Mouse (Mus musculus): ENCODE data around the gene Olfr251. TPM values are rescaled to one million over a fixed set of nuclear protein-coding genes. Genes with fewer than 3 reads are reported as not detected.
"Not testable (repeated sequence)": the region's sequence is repeated elsewhere in the genome, so short reads cannot be mapped to it uniquely, and the experiment has no call there.

Gene Olfr251
- not detected in 2 replicates for polyA plus RNA-seq (2015; fragmentation: Nextera tagmentation; extraction: Ambion mirVana)

- Histone ChIP-seq H3K9ac (no peak within 1 kb of the TSS), H3K4me3 (no peak within 1 kb of the TSS), H3K9me3 (no peaks in the 10 kb centered on the region), H3K27me3 (no peaks in the 10 kb centered on the region), H3K4me1 (replicated peaks) (no peaks in the 10 kb centered on the region), H3K36me3 (no peaks in the 10 kb centered on the region), H3K4me2 (no peak within 1 kb of the TSS), H3K27ac (replicated peaks) (no peak within 1 kb of the TSS)
- 71% methylated on average over 2 of the region's 2 CpGs for WGBS
- no peak for ATAC-seq (ENCODE audit: low FRiP score, low read depth)
Observed at GRCm38 (mm10) chr9:38376786-38377185, at the start of gene Olfr251. Gene Olfr251, plus strand, starts transcription at chr9:38377086.

DNA sequence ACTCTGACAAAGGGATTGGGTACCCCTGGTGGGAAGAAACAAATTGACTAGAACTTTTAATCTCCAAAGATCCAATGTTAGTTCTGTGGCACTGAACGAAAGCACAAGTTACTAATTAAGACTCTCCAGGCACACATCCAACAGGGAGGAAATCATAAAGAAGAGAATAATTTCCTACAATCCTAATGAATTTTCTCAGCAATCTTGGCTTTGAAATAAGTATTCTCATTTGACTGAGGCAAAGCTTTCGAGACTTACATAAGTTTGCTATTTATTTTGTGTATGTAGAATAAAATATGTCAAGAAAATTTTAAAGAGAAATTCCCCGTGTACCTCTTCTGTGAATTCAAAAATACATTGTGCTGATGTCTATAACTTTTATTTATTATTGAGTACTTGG is 48.1 kb upstream of the Olfr251 start, which contains the start of gene Olfr25:
Gene Olfr25 (plus strand): TSS at position 301 of the 400 bp plus-strand sequence.
- Histone ChIP-seq H3K27me3 (no peaks in the 10 kb centered on the region), H3K9me3 (no peaks in the 10 kb centered on the region), H3K4me3 (no peak within 1 kb of the TSS), H3K4me2 (no peak within 1 kb of the TSS), H3K27ac (replicated peaks) (no peak within 1 kb of the TSS), H3K36me3 (no peaks in the 10 kb centered on the region), H3K4me1 (replicated peaks) (no peaks in the 10 kb centered on the region), H3K9ac (no peak within 1 kb of the TSS)
- WGBS, result 72% methylated on average over 3 of the region's 3 CpGs
- no peak for ATAC-seq (ENCODE audit: low FRiP score, low read depth)

DNA sequence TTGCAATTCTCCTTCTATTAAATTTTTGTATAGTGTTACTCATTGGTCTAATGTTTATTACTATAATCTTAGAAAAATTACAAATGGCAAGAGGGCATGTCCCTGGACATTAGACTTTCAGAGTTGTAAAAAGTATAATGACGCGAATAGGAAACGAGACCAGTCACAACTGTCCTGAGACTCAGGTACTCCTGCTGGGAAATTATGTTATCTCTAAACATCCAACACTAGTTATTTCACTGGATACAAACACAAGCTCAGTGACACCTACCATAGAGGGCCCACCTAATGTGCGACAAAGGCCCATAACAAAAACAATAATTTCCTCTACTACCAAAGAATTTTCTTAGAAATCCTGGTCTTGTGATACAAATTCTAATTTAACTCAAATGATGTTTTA is 28.8 kb upstream of the Olfr251 start, which contains the start of gene Olfr898:
Gene Olfr898 (plus strand): TSS at position 301 of the 400 bp plus-strand sequence.
- no peaks in the 10 kb centered on the region for H3K4me1 ChIP-seq (replicated peaks)
- H3K9me3 ChIP-seq, result no peaks in the 10 kb centered on the region
- no peaks in the 10 kb centered on the region for H3K27me3 ChIP-seq
- H3K4me3 ChIP-seq, result no peak within 1 kb of the TSS
- ATAC-seq (ENCODE audit: low FRiP score, low read depth), result no peak
- no peak within 1 kb of the TSS for H3K27ac ChIP-seq (replicated peaks)
- no peaks in the 10 kb centered on the region for H3K36me3 ChIP-seq
- no peak within 1 kb of the TSS for H3K4me2 ChIP-seq
- 94% methylated on average over 4 of the region's 4 CpGs for whole genome bisulfite sequencing
- no peak within 1 kb of the TSS for H3K9ac ChIP-seq

GRCm38 (mm10) chr9:38366596-38366995 is 10.3 kb upstream of the Olfr251 start, which contains the start of gene Olfr250:
Gene Olfr250, plus strand, starts transcription at chr9:38366896.
- H3K36me3 ChIP-seq, result no peaks in the 10 kb centered on the region
- H3K9me3 ChIP-seq, result no peaks in the 10 kb centered on the region
- no peak for ATAC-seq (ENCODE audit: low FRiP score, low read depth)
- 90% methylated on average over 2 of the region's 2 CpGs for WGBS
- H3K4me1 ChIP-seq (replicated peaks), result no peaks in the 10 kb centered on the region
- H3K9ac ChIP-seq, result no peak within 1 kb of the TSS
- no peak within 1 kb of the TSS for H3K4me3 ChIP-seq
- H3K4me2 ChIP-seq, result no peak within 1 kb of the TSS
- H3K27ac ChIP-seq (replicated peaks), result no peak within 1 kb of the TSS
- H3K27me3 ChIP-seq, result no peaks in the 10 kb centered on the region

DNA sequence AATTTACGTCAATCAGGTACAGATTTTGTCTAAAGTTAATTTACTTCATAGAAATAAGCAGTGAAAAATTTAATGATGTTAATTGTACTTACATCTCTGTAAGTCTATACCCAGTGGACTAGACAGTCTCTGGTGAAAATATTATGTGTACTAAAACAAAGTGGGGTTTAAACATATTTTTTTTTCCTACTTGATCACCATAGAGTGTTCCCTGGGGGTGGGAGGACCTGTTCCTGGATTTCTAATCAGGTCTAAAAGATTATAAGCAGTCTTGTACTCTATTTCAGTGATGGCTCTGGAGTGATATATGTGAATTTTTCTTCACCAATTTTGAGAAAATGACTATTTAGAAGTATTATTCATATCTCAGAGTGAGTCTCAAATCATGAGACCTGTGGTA is 24.5 kb downstream of the Olfr251 start, which contains the start of gene Olfr147:
Gene Olfr147 (plus strand): TSS at position 301 of the 400 bp plus-strand sequence.
- ATAC-seq (ENCODE audit: low FRiP score, low read depth), result no peak
- Histone ChIP-seq H3K36me3 (no peaks in the 10 kb centered on the region), H3K27me3 (no peaks in the 10 kb centered on the region), H3K4me2 (no peak within 1 kb of the TSS), H3K9ac (no peak within 1 kb of the TSS), H3K9me3 (no peaks in the 10 kb centered on the region), H3K4me1 (replicated peaks) (no peaks in the 10 kb centered on the region), H3K4me3 (no peak within 1 kb of the TSS), H3K27ac (replicated peaks) (no peak within 1 kb of the TSS)
- WGBS, result 86% methylated on average over 1 of the region's 1 CpGs

GRCm38 (mm10) chr9:38407502-38407901 is 30.6 kb downstream of the Olfr251 start:
- 91% methylated on average over 3 of the region's 3 CpGs for WGBS

GRCm38 (mm10) chr9:38413502-38413901 is 36.6 kb downstream of the Olfr251 start:
- not testable (repeated sequence) for H3K27ac ChIP-seq (replicated peaks); H3K27me3 ChIP-seq; H3K36me3 ChIP-seq; H3K9me3 ChIP-seq; H3K4me2 ChIP-seq; H3K9ac ChIP-seq; H3K4me1 ChIP-seq (replicated peaks); ATAC-seq (ENCODE audit: low FRiP score, low read depth); H3K4me3 ChIP-seq
- 95% methylated on average over 14 of the region's 14 CpGs for WGBS

More at GRCm38 (mm10) chr9:38407502-38407901, 30.6 kb downstream of the Olfr251 start:
- not testable (repeated sequence) for H3K4me1 ChIP-seq (replicated peaks); H3K4me3 ChIP-seq; H3K27ac ChIP-seq (replicated peaks); ATAC-seq (ENCODE audit: low FRiP score, low read depth); H3K27me3 ChIP-seq; H3K9me3 ChIP-seq; H3K4me2 ChIP-seq; H3K9ac ChIP-seq; H3K36me3 ChIP-seq

GRCm38 (mm10) chr9:38423801-38424200 is 46.9 kb downstream of the Olfr251 start:
- H3K9me3 ChIP-seq, result no peaks in the 10 kb centered on the region
- H3K9ac ChIP-seq, result no peak overlapping the region
- no peaks in the 10 kb centered on the region for H3K36me3 ChIP-seq
- H3K4me1 ChIP-seq (replicated peaks), result no peaks in the 10 kb centered on the region
- ATAC-seq (ENCODE audit: low FRiP score, low read depth), result no peak
- no peak overlapping the region for H3K27ac ChIP-seq (replicated peaks)
- H3K4me3 ChIP-seq, result no peak overlapping the region
- H3K4me2 ChIP-seq, result no peak overlapping the region
- no peaks in the 10 kb centered on the region for H3K27me3 ChIP-seq

DNA sequence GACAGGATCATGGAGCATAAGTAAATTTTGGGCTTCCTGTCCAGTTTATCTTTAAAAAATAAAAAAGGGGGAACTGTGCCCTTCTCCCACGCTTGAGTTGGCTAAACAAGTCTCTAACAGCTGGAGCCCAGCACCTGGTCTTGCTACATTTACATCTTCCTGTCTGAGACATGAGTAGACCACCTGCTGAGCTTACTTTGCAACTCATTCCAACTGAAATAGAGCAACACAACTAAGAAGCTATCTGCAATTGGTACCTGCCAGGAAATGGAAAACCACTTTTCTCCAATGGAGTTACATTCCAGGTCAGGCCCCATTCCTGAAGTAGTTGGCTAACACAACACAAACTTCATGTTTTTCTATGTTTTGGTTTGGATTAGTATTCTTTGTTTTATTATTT is 50.1 kb downstream of the Olfr251 start:
- H3K4me3 ChIP-seq, result no peak overlapping the region
- no peak overlapping the region for H3K4me2 ChIP-seq
- no peak for ATAC-seq (ENCODE audit: low FRiP score, low read depth)
- 64% methylated on average over 1 of the region's 1 CpGs for WGBS
- H3K27ac ChIP-seq (replicated peaks), result no peak overlapping the region
- no peaks in the 10 kb centered on the region for H3K4me1 ChIP-seq (replicated peaks)
- H3K9ac ChIP-seq, result no peak overlapping the region
- H3K27me3 ChIP-seq, result no peaks in the 10 kb centered on the region
- H3K36me3 ChIP-seq, result no peaks in the 10 kb centered on the region
- H3K9me3 ChIP-seq, result no peaks in the 10 kb centered on the region

- Histone ChIP-seq H3K27ac (replicated peaks) (no peak within 1 kb of the TSS), H3K9ac (no peak within 1 kb of the TSS), H3K9me3 (no peaks in the 10 kb centered on the region), H3K27me3 (no peaks in the 10 kb centered on the region), H3K4me2 (no peak within 1 kb of the TSS), H3K4me3 (no peak within 1 kb of the TSS), H3K4me1 (replicated peaks) (no peaks in the 10 kb centered on the region), H3K36me3 (no peaks in the 10 kb centered on the region)
- WGBS, result 83% methylated on average over 1 of the region's 1 CpGs
- no peak for ATAC-seq (ENCODE audit: low FRiP score, low read depth)
Observed at GRCm38 (mm10) chr9:38429155-38429554, 52.3 kb downstream of the Olfr251 start, which contains the start of gene Olfr901. Gene Olfr901, plus strand, starts transcription at chr9:38429455.

Other genes with a start within 250 kb of the Olfr251 start
- gene Olfr890, start 234.6 kb upstream of the Olfr251 start, polyA plus RNA-seq (2015; fragmentation: Nextera tagmentation; extraction: Ambion mirVana), result not detected in 2 replicates
- not detected in 2 replicates for gene Olfr891, start 196.3 kb upstream of the Olfr251 start, polyA plus RNA-seq (2015; fragmentation: Nextera tagmentation; extraction: Ambion mirVana)
- gene Olfr893, start 168.7 kb upstream of the Olfr251 start, polyA plus RNA-seq (2015; fragmentation: Nextera tagmentation; extraction: Ambion mirVana), result not detected in 2 replicates
- not detected in 2 replicates for gene Olfr894, start 159.0 kb upstream of the Olfr251 start, polyA plus RNA-seq (2015; fragmentation: Nextera tagmentation; extraction: Ambion mirVana)
- gene Olfr143, start 124.3 kb upstream of the Olfr251 start, polyA plus RNA-seq (2015; fragmentation: Nextera tagmentation; extraction: Ambion mirVana), result not detected in 2 replicates
- gene Olfr895, start 109.2 kb upstream of the Olfr251 start, polyA plus RNA-seq (2015; fragmentation: Nextera tagmentation; extraction: Ambion mirVana), result not detected in 2 replicates
- gene Olfr896-ps1, start 86.0 kb upstream of the Olfr251 start, polyA plus RNA-seq (2015; fragmentation: Nextera tagmentation; extraction: Ambion mirVana), result not detected in 2 replicates
- not detected in 2 replicates for gene Olfr25, start 48.0 kb upstream of the Olfr251 start, polyA plus RNA-seq (2015; fragmentation: Nextera tagmentation; extraction: Ambion mirVana)
- not detected in 2 replicates for gene Olfr898, start 28.7 kb upstream of the Olfr251 start, polyA plus RNA-seq (2015; fragmentation: Nextera tagmentation; extraction: Ambion mirVana)
- not detected in 2 replicates for gene Olfr250, start 10.2 kb upstream of the Olfr251 start, polyA plus RNA-seq (2015; fragmentation: Nextera tagmentation; extraction: Ambion mirVana)
- gene Olfr147, start 24.6 kb downstream of the Olfr251 start, polyA plus RNA-seq (2015; fragmentation: Nextera tagmentation; extraction: Ambion mirVana), result not detected in 2 replicates
- not detected in 2 replicates for gene Olfr901, start 52.4 kb downstream of the Olfr251 start, polyA plus RNA-seq (2015; fragmentation: Nextera tagmentation; extraction: Ambion mirVana)
- gene Olfr902, start 70.6 kb downstream of the Olfr251 start, polyA plus RNA-seq (2015; fragmentation: Nextera tagmentation; extraction: Ambion mirVana), result not detected in 2 replicates
- gene Olfr904, start 86.1 kb downstream of the Olfr251 start, polyA plus RNA-seq (2015; fragmentation: Nextera tagmentation; extraction: Ambion mirVana), result not detected in 2 replicates
- gene Olfr905, start 94.0 kb downstream of the Olfr251 start, polyA plus RNA-seq (2015; fragmentation: Nextera tagmentation; extraction: Ambion mirVana), result not detected in 2 replicates
- not detected in 2 replicates for gene Olfr906, start 110.0 kb downstream of the Olfr251 start, polyA plus RNA-seq (2015; fragmentation: Nextera tagmentation; extraction: Ambion mirVana)
- not detected in 2 replicates for gene Olfr907, start 118.7 kb downstream of the Olfr251 start, polyA plus RNA-seq (2015; fragmentation: Nextera tagmentation; extraction: Ambion mirVana)
- gene Olfr911-ps1, start 144.5 kb downstream of the Olfr251 start, polyA plus RNA-seq (2015; fragmentation: Nextera tagmentation; extraction: Ambion mirVana), result not detected in 2 replicates
- not detected in 2 replicates for gene Olfr910, start 160.8 kb downstream of the Olfr251 start, polyA plus RNA-seq (2015; fragmentation: Nextera tagmentation; extraction: Ambion mirVana)
- not detected in 2 replicates for gene Olfr912, start 203.1 kb downstream of the Olfr251 start, polyA plus RNA-seq (2015; fragmentation: Nextera tagmentation; extraction: Ambion mirVana)
- gene Olfr913, start 215.7 kb downstream of the Olfr251 start, polyA plus RNA-seq (2015; fragmentation: Nextera tagmentation; extraction: Ambion mirVana), result not detected in 2 replicates
- gene Olfr914, start 228.0 kb downstream of the Olfr251 start, polyA plus RNA-seq (2015; fragmentation: Nextera tagmentation; extraction: Ambion mirVana), result not detected in 2 replicates